Mouse (Mus musculus): ENCODE measurements at regions not wholly inside any gene's neighbourhood (a gene's known extent, or its start where the extent isn't known, plus 50 kb on each side); places are given as distances from the start of the nearest gene placed in this dataset.

- H3K4me1 ChIP-seq (ENCODE audit: control insufficient read depth, insufficient read depth, low read depth, low read length) = no peaks in the 10 kb centered on the region
- no peaks in the 10 kb centered on the region for H3K27me3 ChIP-seq (replicated peaks; ENCODE audit: control insufficient read depth, insufficient read depth, low read length)
- no peaks in the 10 kb centered on the region for H3K9me3 ChIP-seq (ENCODE audit: control insufficient read depth, low read length)
- no peaks in the 10 kb centered on the region for H3K36me3 ChIP-seq (ENCODE audit: control insufficient read depth, insufficient read depth, low read length)
- H3K9ac ChIP-seq (ENCODE audit: low read depth, low read length) = no peak overlapping the region
- no peak overlapping the region for H3K27ac ChIP-seq (ENCODE audit: low read depth, low read length)
- ATAC-seq = no peak
- H3K4me3 ChIP-seq (ENCODE audit: low read length) = no peak overlapping the region
- WGBS = 92% methylated on average over 6 of the region's 6 CpGs
- no peak overlapping the region for H3K4me2 ChIP-seq (ENCODE audit: low read length)
Measured at GRCm38 (mm10) chr14:54156536-54156935, 97.4 kb downstream of the Dad1 start.

GRCm38 (mm10) chr14:54152485-54153235 is 101.2 kb downstream of the Dad1 start:
- Histone ChIP-seq H3K27me3 (replicated peaks; ENCODE audit: control insufficient read depth, insufficient read depth, low read length) (no peaks in the 10 kb centered on the region), H3K4me3 (ENCODE audit: low read length) (no peak overlapping the region), H3K9ac (ENCODE audit: low read depth, low read length) (no peak overlapping the region), H3K27ac (ENCODE audit: low read depth, low read length) (no peak overlapping the region), H3K4me1 (ENCODE audit: control insufficient read depth, insufficient read depth, low read depth, low read length) (no peaks in the 10 kb centered on the region), H3K36me3 (ENCODE audit: control insufficient read depth, insufficient read depth, low read length) (no peaks in the 10 kb centered on the region), H3K9me3 (ENCODE audit: control insufficient read depth, low read length) (no peaks in the 10 kb centered on the region), H3K4me2 (ENCODE audit: low read length) (no peak overlapping the region)
- 48% methylated on average over 6 of the region's 6 CpGs for WGBS
- ATAC-seq = no peak

- ATAC-seq = no peak
- Histone ChIP-seq H3K36me3 (ENCODE audit: control insufficient read depth, insufficient read depth, low read length) (no peaks in the 10 kb centered on the region), H3K4me3 (ENCODE audit: low read length) (no peak overlapping the region), H3K4me1 (ENCODE audit: control insufficient read depth, insufficient read depth, low read depth, low read length) (no peaks in the 10 kb centered on the region), H3K9ac (ENCODE audit: low read depth, low read length) (no peak overlapping the region), H3K27ac (ENCODE audit: low read depth, low read length) (no peak overlapping the region), H3K4me2 (ENCODE audit: low read length) (no peak overlapping the region), H3K9me3 (ENCODE audit: control insufficient read depth, low read length) (no peaks in the 10 kb centered on the region), H3K27me3 (replicated peaks; ENCODE audit: control insufficient read depth, insufficient read depth, low read length) (no peaks in the 10 kb centered on the region)
- 87% methylated on average over 2 of the region's 2 CpGs for WGBS
Measured at GRCm38 (mm10) chr14:54151921-54152320, 102.0 kb downstream of the Dad1 start.

- 89% methylated on average over 3 of the region's 3 CpGs for WGBS
Measured at GRCm38 (mm10) chr14:54151272-54151671, 102.6 kb downstream of the Dad1 start.

GRCm38 (mm10) chr14:54150221-54150620 is 103.7 kb downstream of the Dad1 start:
- H3K9me3 ChIP-seq (ENCODE audit: control insufficient read depth, low read length) = no peaks in the 10 kb centered on the region
- no peak overlapping the region for H3K27ac ChIP-seq (ENCODE audit: low read depth, low read length)
- no peak overlapping the region for H3K9ac ChIP-seq (ENCODE audit: low read depth, low read length)
- H3K4me1 ChIP-seq (ENCODE audit: control insufficient read depth, insufficient read depth, low read depth, low read length) = peaks cover 9% of the 10 kb centered on the region
- WGBS = 96% methylated on average over 5 of the region's 5 CpGs
- ATAC-seq = no peak
- no peak overlapping the region for H3K4me2 ChIP-seq (ENCODE audit: low read length)
- H3K36me3 ChIP-seq (ENCODE audit: control insufficient read depth, insufficient read depth, low read length) = no peaks in the 10 kb centered on the region
- no peaks in the 10 kb centered on the region for H3K27me3 ChIP-seq (replicated peaks; ENCODE audit: control insufficient read depth, insufficient read depth, low read length)
- no peak overlapping the region for H3K4me3 ChIP-seq (ENCODE audit: low read length)

More at GRCm38 (mm10) chr14:54151272-54151671, 102.6 kb downstream of the Dad1 start:
- H3K4me2 ChIP-seq (ENCODE audit: low read length) = no peak overlapping the region
- no peak overlapping the region for H3K27ac ChIP-seq (ENCODE audit: low read depth, low read length)
- H3K27me3 ChIP-seq (replicated peaks; ENCODE audit: control insufficient read depth, insufficient read depth, low read length) = no peaks in the 10 kb centered on the region
- H3K9me3 ChIP-seq (ENCODE audit: control insufficient read depth, low read length) = no peaks in the 10 kb centered on the region
- H3K36me3 ChIP-seq (ENCODE audit: control insufficient read depth, insufficient read depth, low read length) = no peaks in the 10 kb centered on the region
- no peak overlapping the region for H3K9ac ChIP-seq (ENCODE audit: low read depth, low read length)
- no peak for ATAC-seq
- no peak overlapping the region for H3K4me3 ChIP-seq (ENCODE audit: low read length)
- H3K4me1 ChIP-seq (ENCODE audit: control insufficient read depth, insufficient read depth, low read depth, low read length) = peaks cover 5% of the 10 kb centered on the region

- Histone ChIP-seq H3K4me2 (ENCODE audit: low read length) (no peak overlapping the region), H3K9me3 (ENCODE audit: control insufficient read depth, low read length) (no peaks in the 10 kb centered on the region), H3K4me1 (ENCODE audit: control insufficient read depth, insufficient read depth, low read depth, low read length) (peaks cover 9% of the 10 kb centered on the region), H3K4me3 (ENCODE audit: low read length) (no peak overlapping the region), H3K27ac (ENCODE audit: low read depth, low read length) (no peak overlapping the region), H3K36me3 (ENCODE audit: control insufficient read depth, insufficient read depth, low read length) (no peaks in the 10 kb centered on the region), H3K27me3 (replicated peaks; ENCODE audit: control insufficient read depth, insufficient read depth, low read length) (no peaks in the 10 kb centered on the region), H3K9ac (ENCODE audit: low read depth, low read length) (no peak overlapping the region)
- no peak for ATAC-seq
- WGBS = 91% methylated on average over 10 of the region's 10 CpGs
Measured at GRCm38 (mm10) chr14:54148626-54149025, 105.3 kb downstream of the Dad1 start.

GRCm38 (mm10) chr14:54148121-54148520 is 105.8 kb downstream of the Dad1 start:
- Histone ChIP-seq H3K9me3 (ENCODE audit: control insufficient read depth, low read length) (no peaks in the 10 kb centered on the region), H3K4me1 (ENCODE audit: control insufficient read depth, insufficient read depth, low read depth, low read length) (peaks cover 9% of the 10 kb centered on the region), H3K4me3 (ENCODE audit: low read length) (no peak overlapping the region), H3K9ac (ENCODE audit: low read depth, low read length) (no peak overlapping the region), H3K36me3 (ENCODE audit: control insufficient read depth, insufficient read depth, low read length) (no peaks in the 10 kb centered on the region), H3K27ac (ENCODE audit: low read depth, low read length) (no peak overlapping the region), H3K27me3 (replicated peaks; ENCODE audit: control insufficient read depth, insufficient read depth, low read length) (no peaks in the 10 kb centered on the region), H3K4me2 (ENCODE audit: low read length) (no peak overlapping the region)
- no peak for ATAC-seq
- WGBS = 93% methylated on average over 4 of the region's 4 CpGs

GRCm38 (mm10) chr14:54147546-54147945 is 106.4 kb downstream of the Dad1 start:
- WGBS = 69% methylated on average over 6 of the region's 7 CpGs
- Histone ChIP-seq H3K9me3 (ENCODE audit: control insufficient read depth, low read length) (no peaks in the 10 kb centered on the region), H3K27ac (ENCODE audit: low read depth, low read length) (no peak overlapping the region), H3K4me3 (ENCODE audit: low read length) (no peak overlapping the region), H3K27me3 (replicated peaks; ENCODE audit: control insufficient read depth, insufficient read depth, low read length) (no peaks in the 10 kb centered on the region), H3K9ac (ENCODE audit: low read depth, low read length) (no peak overlapping the region), H3K4me1 (ENCODE audit: control insufficient read depth, insufficient read depth, low read depth, low read length) (peaks cover 9% of the 10 kb centered on the region), H3K4me2 (ENCODE audit: low read length) (no peak overlapping the region), H3K36me3 (ENCODE audit: control insufficient read depth, insufficient read depth, low read length) (no peaks in the 10 kb centered on the region)
- ATAC-seq = no peak

- no peak overlapping the region for H3K4me2 ChIP-seq (ENCODE audit: low read length)
- H3K27me3 ChIP-seq (replicated peaks; ENCODE audit: control insufficient read depth, insufficient read depth, low read length) = no peaks in the 10 kb centered on the region
- H3K9me3 ChIP-seq (ENCODE audit: control insufficient read depth, low read length) = no peaks in the 10 kb centered on the region
- H3K27ac ChIP-seq (ENCODE audit: low read depth, low read length) = no peak overlapping the region
- H3K4me1 ChIP-seq (ENCODE audit: control insufficient read depth, insufficient read depth, low read depth, low read length) = peaks cover 9% of the 10 kb centered on the region
- H3K4me3 ChIP-seq (ENCODE audit: low read length) = no peak overlapping the region
- WGBS = 28% methylated on average over 11 of the region's 11 CpGs
- peak overlapping the region; percentile 11; the same call in 1 of the 2 replicates for H3K9ac ChIP-seq (ENCODE audit: low read depth, low read length)
- H3K36me3 ChIP-seq (ENCODE audit: control insufficient read depth, insufficient read depth, low read length) = no peaks in the 10 kb centered on the region
- ATAC-seq = peak; percentile 46; the same call in 1 of the 2 replicates
Measured at GRCm38 (mm10) chr14:54145743-54146741, 107.9 kb downstream of the Dad1 start.

Measured in hindbrain, embryonic 16.5 days (tissue).